Mouse (Mus musculus) bone marrow, adult 2 months (tissue): Measurements from ENCODE around the gene Ikzf2.

Experiments used
- CTCF ChIP-seq: fragments of 200-500 bp; IDR thresholded peaks from 2 replicates; pipeline ENCODE4 v1.5.1; 2011; ENCODE audit warnings: low read length, control low read depth; ENCODE audit not compliant: control insufficient read depth, insufficient read depth
- POLR2A ChIP-seq: fragments of 200-500 bp; IDR thresholded peaks from 2 replicates; pipeline ENCODE4 v1.6.1; 2011; ENCODE audit warnings: low read depth, mild to moderate bottlenecking, control low read depth, low read length, borderline replicate concordance; ENCODE audit not compliant: control insufficient read depth

DNA sequence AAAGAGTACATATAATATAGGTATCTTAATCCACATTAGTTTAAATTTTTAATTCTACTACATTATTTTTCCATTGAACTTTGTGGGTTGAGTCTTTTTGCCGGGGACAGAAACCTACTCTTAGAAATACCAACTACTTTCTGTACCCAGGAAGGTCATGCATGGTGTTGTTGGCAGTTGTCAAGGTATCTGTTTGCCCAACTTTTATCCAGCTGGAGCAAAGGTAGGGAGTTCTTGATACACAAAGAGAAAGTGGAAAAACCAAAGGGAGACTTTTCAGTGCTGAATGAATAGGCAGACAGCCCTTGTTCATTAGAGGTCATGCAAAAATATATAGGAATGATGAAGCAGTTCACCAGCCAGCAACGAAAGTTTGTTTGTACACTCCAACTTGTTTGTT is 52.8 kb downstream of the Ikzf2 start:
- TF ChIP-seq CTCF (no peak), POLR2A (no peak)
